Mouse (Mus musculus) right cerebral cortex, adult 2 months (tissue): ENCODE measurements at regions not wholly inside any gene's neighbourhood (a gene's known extent, or its start where the extent isn't known, plus 50 kb on each side); places are given as distances from the start of the nearest gene placed in this dataset.

ENCODE experiments used
- DNase-seq, 2 experiments: peaks; one replicate each; pipeline ENCODE4 v3.0.0; 2021 to 2022; ENCODE audit warnings: low spot score in 2 of 2

- no peak for DNase-seq
Measured at GRCm38 (mm10) chr3:52929827-52930605, 87.0 kb downstream of the Cog6 start.

GRCm38 (mm10) chr3:52927361-52927841 is 89.6 kb downstream of the Cog6 start:
- DNase-seq, result no peak

- DNase-seq, result no peak
Measured at GRCm38 (mm10) chr3:52926549-52926948, 90.5 kb downstream of the Cog6 start.

- DNase-seq, result no peak
Measured at GRCm38 (mm10) chr3:52925223-52925622, 91.8 kb downstream of the Cog6 start.

GRCm38 (mm10) chr3:52924631-52925030 is 92.4 kb downstream of the Cog6 start:
- DNase-seq, result no peak

GRCm38 (mm10) chr3:52923824-52924559 is 93.0 kb downstream of the Cog6 start:
- DNase-seq, result no peak

- DNase-seq, result no peak
Measured at GRCm38 (mm10) chr3:52922411-52922810, 94.6 kb downstream of the Cog6 start.

GRCm38 (mm10) chr3:52906823-52907564 is 110.0 kb downstream of the Cog6 start:
- no peak for DNase-seq

GRCm38 (mm10) chr3:52904028-52904427 is 113.0 kb downstream of the Cog6 start:
- no peak for DNase-seq

GRCm38 (mm10) chr3:52897665-52898064 is 119.4 kb downstream of the Cog6 start:
- DNase-seq, result no peak

- no peak for DNase-seq
Measured at GRCm38 (mm10) chr3:52896462-52896861, 120.6 kb downstream of the Cog6 start.

GRCm38 (mm10) chr3:52895751-52896150 is 121.3 kb downstream of the Cog6 start:
- DNase-seq, result no peak

GRCm38 (mm10) chr3:52894812-52895211 is 122.2 kb downstream of the Cog6 start:
- DNase-seq, result no peak

- DNase-seq, result no peak
Measured at GRCm38 (mm10) chr3:52889156-52889715, 127.8 kb downstream of the Cog6 start.

- DNase-seq, result no peak
Measured at GRCm38 (mm10) chr3:52881981-52882380, 135.1 kb downstream of the Cog6 start.

GRCm38 (mm10) chr3:52881139-52881538 is 135.9 kb downstream of the Cog6 start:
- no peak for DNase-seq

GRCm38 (mm10) chr3:52879700-52880099 is 137.3 kb downstream of the Cog6 start:
- no peak for DNase-seq

- no peak for DNase-seq
Measured at GRCm38 (mm10) chr3:52878334-52878733, 138.7 kb downstream of the Cog6 start.

- no peak for DNase-seq
Measured at GRCm38 (mm10) chr3:52872260-52872659, 144.8 kb downstream of the Cog6 start.

GRCm38 (mm10) chr3:52863146-52863849 is 153.7 kb downstream of the Cog6 start:
- no peak for DNase-seq

GRCm38 (mm10) chr3:52862026-52862425 is 155.0 kb downstream of the Cog6 start:
- no peak for DNase-seq
